Mouse (Mus musculus): ENCODE measurements around the gene Spata31d1a. TPM values are rescaled to one million over a fixed set of nuclear protein-coding genes. Genes with fewer than 3 reads are reported as not detected.
A peak's percentile ranks its signal among the peaks of the same experiment; 100 is the strongest.

Gene Spata31d1a
- polyA plus RNA-seq, 2 experiments: 0.01 to 0.06 TPM

GRCm38 (mm10) chr13:59672248-59672647 is 37.9 kb downstream of the Spata31d1a start:
- Histone ChIP-seq H3K4me3 (replicated peaks; ENCODE audit: low read length) (no peak overlapping the region), H3K36me3 (ENCODE audit: control insufficient read depth, insufficient read depth, low read length) (0 out of 2 replicates have a peak, but pooled peaks cover under 1% of the 10 kb centered on the region), H3K4me2 (replicated peaks; ENCODE audit: low read depth, low read length, severe bottlenecking) (no peak overlapping the region), H3K27ac (replicated peaks; ENCODE audit: low read depth, low read length) (no peak overlapping the region), H3K4me1 (ENCODE audit: control insufficient read depth, insufficient read depth, low read length) (peaks cover 16% of the 10 kb centered on the region), H3K27me3 (ENCODE audit: control insufficient read depth, insufficient read depth, low read length) (no peaks in the 10 kb centered on the region), H3K9me3 (ENCODE audit: control insufficient read depth, low read length) (no peaks in the 10 kb centered on the region), H3K9ac (ENCODE audit: low read depth, low read length, severe bottlenecking) (no peak overlapping the region)
- WGBS: 60% methylated on average over 6 of the region's 6 CpGs
- no peak for TF ChIP-seq POLR2A (IDR thresholded peaks at IDR 0.05; ENCODE audit: borderline replicate concordance, extremely low read depth, insufficient read depth, insufficient read length)
- DNase-seq (ENCODE audit: low spot score) (no peak), ATAC-seq (ENCODE audit: low FRiP score, low read depth) (no peak)

DNA sequence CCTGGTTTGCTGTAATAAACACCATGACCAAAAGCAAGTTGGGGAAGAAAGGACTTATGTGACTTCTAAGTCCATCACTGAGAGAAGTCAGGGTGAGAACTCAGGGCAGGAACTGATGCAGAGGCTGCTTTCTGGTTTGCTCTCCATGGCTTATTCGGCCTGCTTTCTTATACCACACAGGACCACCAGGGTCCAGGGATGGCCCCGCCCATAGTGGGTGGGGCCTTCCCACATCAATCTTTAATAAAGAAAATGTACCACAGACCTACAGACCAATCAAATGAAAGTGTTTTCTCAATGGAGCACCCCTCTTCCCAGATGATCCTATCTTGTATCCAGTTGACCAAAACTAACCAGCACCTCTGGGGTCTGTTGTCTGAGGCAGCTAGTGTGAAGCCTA is 38.6 kb downstream of the Spata31d1a start:
- Histone ChIP-seq H3K4me3 (replicated peaks; ENCODE audit: low read length) (no peak overlapping the region), H3K27ac (replicated peaks; ENCODE audit: low read depth, low read length) (no peak overlapping the region), H3K4me1 (ENCODE audit: control insufficient read depth, insufficient read depth, low read length) (peaks cover 16% of the 10 kb centered on the region), H3K36me3 (ENCODE audit: control insufficient read depth, insufficient read depth, low read length) (0 out of 2 replicates have a peak, but pooled peaks cover 3% of the 10 kb centered on the region), H3K4me2 (replicated peaks; ENCODE audit: low read depth, low read length, severe bottlenecking) (no peak overlapping the region), H3K9me3 (ENCODE audit: control insufficient read depth, low read length) (no peaks in the 10 kb centered on the region), H3K9ac (ENCODE audit: low read depth, low read length, severe bottlenecking) (no peak overlapping the region), H3K27me3 (ENCODE audit: control insufficient read depth, insufficient read depth, low read length) (no peaks in the 10 kb centered on the region)
- DNase-seq (ENCODE audit: low spot score): no peak
- 66% methylated on average over 2 of the region's 2 CpGs for whole genome bisulfite sequencing
- TF ChIP-seq POLR2A (IDR thresholded peaks at IDR 0.05; ENCODE audit: borderline replicate concordance, extremely low read depth, insufficient read depth, insufficient read length): no peak
- ATAC-seq (ENCODE audit: low FRiP score, low read depth): no peak

GRCm38 (mm10) chr13:59669946-59670345 is 40.2 kb downstream of the Spata31d1a start:
- ATAC-seq (ENCODE audit: low FRiP score, low read depth): no peak
- Histone ChIP-seq H3K4me1 (ENCODE audit: control insufficient read depth, insufficient read depth, low read length) (peaks cover 16% of the 10 kb centered on the region), H3K36me3 (ENCODE audit: control insufficient read depth, insufficient read depth, low read length) (0 out of 2 replicates have a peak, but pooled peaks cover 3% of the 10 kb centered on the region), H3K4me2 (replicated peaks; ENCODE audit: low read depth, low read length, severe bottlenecking) (no peak overlapping the region), H3K4me3 (replicated peaks; ENCODE audit: low read length) (no peak overlapping the region), H3K27me3 (ENCODE audit: control insufficient read depth, insufficient read depth, low read length) (no peaks in the 10 kb centered on the region), H3K9ac (ENCODE audit: low read depth, low read length, severe bottlenecking) (no peak overlapping the region), H3K9me3 (ENCODE audit: control insufficient read depth, low read length) (no peaks in the 10 kb centered on the region), H3K27ac (replicated peaks; ENCODE audit: low read depth, low read length) (no peak overlapping the region)
- TF ChIP-seq POLR2A (IDR thresholded peaks at IDR 0.05; ENCODE audit: borderline replicate concordance, extremely low read depth, insufficient read depth, insufficient read length): no peak
- no peak for DNase-seq (ENCODE audit: low spot score)
- WGBS: 87% methylated on average over 10 of the region's 10 CpGs

GRCm38 (mm10) chr13:59668501-59669093 is 41.5 kb downstream of the Spata31d1a start:
- Histone ChIP-seq H3K4me2 (replicated peaks; ENCODE audit: low read depth, low read length, severe bottlenecking) (no peak overlapping the region), H3K4me3 (replicated peaks; ENCODE audit: low read length) (no peak overlapping the region), H3K27ac (replicated peaks; ENCODE audit: low read depth, low read length) (0 out of 2 replicates have a peak overlapping the region, but pooled peaks have one; percentile 14), H3K27me3 (ENCODE audit: control insufficient read depth, insufficient read depth, low read length) (no peaks in the 10 kb centered on the region), H3K9ac (ENCODE audit: low read depth, low read length, severe bottlenecking) (no peak overlapping the region), H3K4me1 (ENCODE audit: control insufficient read depth, insufficient read depth, low read length) (peaks cover 7% of the 10 kb centered on the region), H3K9me3 (ENCODE audit: control insufficient read depth, low read length) (no peaks in the 10 kb centered on the region), H3K36me3 (ENCODE audit: control insufficient read depth, insufficient read depth, low read length) (peaks cover 11% of the 10 kb centered on the region; the same call in 1 of the 2 replicates)
- no peak for TF ChIP-seq POLR2A (IDR thresholded peaks at IDR 0.05; ENCODE audit: borderline replicate concordance, extremely low read depth, insufficient read depth, insufficient read length)
- no peak for ATAC-seq (ENCODE audit: low FRiP score, low read depth)
- WGBS: 49% methylated on average over 11 of the region's 11 CpGs
- DNase-seq (ENCODE audit: low spot score): no peak

DNA sequence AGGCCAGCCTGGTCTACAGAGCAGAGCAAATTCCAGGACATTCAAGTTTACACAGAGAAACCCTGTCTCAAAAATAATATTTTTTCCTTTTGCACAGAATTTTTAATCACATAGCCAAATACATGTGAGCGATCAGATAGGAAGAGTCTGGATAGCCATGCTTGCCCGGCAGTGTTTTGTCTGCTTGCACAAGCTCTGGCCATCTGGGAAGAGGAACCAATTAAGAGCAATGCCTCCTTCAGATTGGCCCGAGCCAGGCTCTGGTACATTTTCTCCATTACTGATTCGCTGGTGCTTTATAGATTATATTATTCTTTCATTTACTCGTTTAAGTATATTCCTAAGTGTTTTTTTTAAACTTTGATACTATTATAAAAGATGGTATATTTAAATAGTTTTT is 42.4 kb downstream of the Spata31d1a start:
- no peak for TF ChIP-seq POLR2A (IDR thresholded peaks at IDR 0.05; ENCODE audit: borderline replicate concordance, extremely low read depth, insufficient read depth, insufficient read length)
- Histone ChIP-seq H3K27ac (replicated peaks; ENCODE audit: low read depth, low read length) (no peak overlapping the region), H3K4me1 (ENCODE audit: control insufficient read depth, insufficient read depth, low read length) (peaks cover 6% of the 10 kb centered on the region; the same call in 1 of the 2 replicates), H3K4me2 (replicated peaks; ENCODE audit: low read depth, low read length, severe bottlenecking) (no peak overlapping the region), H3K27me3 (ENCODE audit: control insufficient read depth, insufficient read depth, low read length) (no peaks in the 10 kb centered on the region), H3K36me3 (ENCODE audit: control insufficient read depth, insufficient read depth, low read length) (peaks cover 12% of the 10 kb centered on the region; the same call in 1 of the 2 replicates), H3K9me3 (ENCODE audit: control insufficient read depth, low read length) (no peaks in the 10 kb centered on the region), H3K9ac (ENCODE audit: low read depth, low read length, severe bottlenecking) (no peak overlapping the region), H3K4me3 (replicated peaks; ENCODE audit: low read length) (no peak overlapping the region)
- DNase-seq (ENCODE audit: low spot score): no peak
- no peak for ATAC-seq (ENCODE audit: low FRiP score, low read depth)
- 82% methylated on average over 5 of the region's 5 CpGs for WGBS
